ENCODE assay signal across 8 mouse cellular contexts in genomic region chr8:126944781-126945691, GRCm38 (mm10). TPM values are rescaled to one million over a fixed set of nuclear protein-coding genes. Genes with fewer than 3 reads are reported as not detected.
A peak's percentile ranks its signal among the peaks of the same experiment; 100 is the strongest.
DNase-seq lines count a peak whose midpoint lies in the region; ATAC-seq and TF ChIP-seq lines count a peak whose summit lies in the region.

No protein-coding gene starts in this region.

- H3K4me3 ChIP-seq in gastrocnemius, adult 2 months = peak overlapping the region; percentile 93

- TF ChIP-seq CTCF in gastrocnemius, adult 2 months (IDR thresholded peaks at IDR 0.05) = no peak

- peak; percentile 31 for DNase-seq in gastrocnemius, adult 2 months
- no peak for DNase-seq in gastrocnemius, adult 8-10 months (ENCODE audit: low spot score in 2 of 2)
- DNase-seq in adrenal gland, adult 2 months = peak; percentile 57
- peak; percentile 69 for DNase-seq in embryo, embryonic 9.5 days (ENCODE audit: extremely low spot score)
- peak; percentile 37 to 48 for DNase-seq in heart, postnatal 10 days
- peak; percentile 35 for DNase-seq in layer of hippocampus, adult 9-11 months
- DNase-seq in right cerebral cortex, postnatal 25 days = peak; percentile 25

- intact Hi-C loops in gastrocnemius, adult 2 months (cut with DNase I) = no loop called here
- intact Hi-C loops in heart, postnatal 10 days (cut with DNase I) = loop anchor here (2.0 to 5.0 kb wide), 2 partner anchors 26 to 523 kb away; partner anchors contain the start of genes Coa6 and Rbm34

- peak overlapping the region; percentile 95 for H3K27ac ChIP-seq in gastrocnemius, adult 2 months

- ATAC-seq in megakaryocyte progenitor cell, adult 5-6 weeks (replicated peaks; ENCODE audit: poor library complexity) = peak; percentile 50

RNA-seq across cellular contexts. Expression of gene Tomm20, which starts 0.6 kb away (rescaled TPM):
- total RNA-seq in gastrocnemius, adult 2 months (2021) = 100 to 1,000 TPM in 1 of 2 experiments, 10 to 100 TPM in 1; 92.0 to 104 TPM
- 100 to 1,000 TPM in 1 of 4 experiments, 10 to 100 TPM in 3; 73.7 to 107 (median 80.1) TPM for total RNA-seq in gastrocnemius, adult 8-10 months (2022)
- total RNA-seq in adrenal gland, adult 2 months (2021) = 100 to 1,000 TPM; 171 to 206 TPM
- polyA plus RNA-seq in adrenal gland, adult 2 months (2012; rRNA removed) = 1,002 and 1,582 TPM in 2 replicates
- total RNA-seq in heart, postnatal 10 days (2021) = 100 to 1,000 TPM in 1 of 2 experiments, 10 to 100 TPM in 1; 96.6 to 108 TPM
- total RNA-seq in megakaryocyte progenitor cell, adult 5-6 weeks (2015) = 118 and 141 TPM in 2 replicates
- 182 and 238 TPM in 2 replicates for total RNA-seq in megakaryocyte progenitor cell, adult 5-6 weeks (2017)

RNA-seq across cellular contexts. Expression of gene Rbm34, which starts 25.8 kb away (rescaled TPM):
- 1 to 10 TPM; 4.7 to 4.8 TPM for total RNA-seq in gastrocnemius, adult 2 months (2021)
- 1 to 10 TPM; 4.4 to 5.8 (median 5.3) TPM for total RNA-seq in gastrocnemius, adult 8-10 months (2022)
- 10 to 100 TPM in 1 of 2 experiments, 1 to 10 TPM in 1; 9.2 to 12.1 TPM for total RNA-seq in adrenal gland, adult 2 months (2021)
- polyA plus RNA-seq in adrenal gland, adult 2 months (2012; rRNA removed) = 3.0 and 5.0 TPM in 2 replicates
- total RNA-seq in heart, postnatal 10 days (2021) = 1 to 10 TPM; 5.5 to 6.2 TPM
- total RNA-seq in megakaryocyte progenitor cell, adult 5-6 weeks (2015) = 35.8 and 40.0 TPM in 2 replicates
- 51.6 and 52.3 TPM in 2 replicates for total RNA-seq in megakaryocyte progenitor cell, adult 5-6 weeks (2017)

Comparison
In these comparisons a context has a peak if more than half of its experiments do, and no peak if none do; other contexts are left out.
1. DNase-seq: peak in gastrocnemius, adult 2 months (single experiment), adrenal gland, adult 2 months (single experiment), embryo, embryonic 9.5 days (single experiment), heart, postnatal 10 days (2 of 2), layer of hippocampus, adult 9-11 months (single experiment) and right cerebral cortex, postnatal 25 days (single experiment); none in gastrocnemius, adult 8-10 months (0 of 2).